14 mouse cellular contexts compared by ENCODE assay signal in genomic region chr6:49225728-49226123, GRCm38 (mm10). TPM values are rescaled to one million over a fixed set of nuclear protein-coding genes. Genes with fewer than 3 reads are reported as not detected.
"Had no signal": no experiment of that assay in that cellular context is flagged by ENCODE, and none has a peak within 500 bp of the region (broad histone marks: within the 10 kb centered on the region; RNA-seq: fewer than 3 reads in every experiment).

No protein-coding gene starts in this region.

- H3K36me3 ChIP-seq: midbrain, embryonic 12.5 days; neural tube, embryonic 13.5 days had no signal

- DNase-seq: kidney, adult 18-20 months; kidney, postnatal 10 days; kidney, postnatal 4 days; lung, embryonic 14.5 days; lung, postnatal 14 days; retina, postnatal 1 day; right cerebral cortex, postnatal 4 days; thymus, adult 2 months; thymus, postnatal 25 days had no signal

- ATAC-seq: midbrain, embryonic 16.5 days had no signal

- H3K9ac ChIP-seq: hindbrain, embryonic 14.5 days; lung, embryonic 14.5 days; midbrain, embryonic 12.5 days; neural tube, embryonic 13.5 days had no signal

- H3K4me2 ChIP-seq: hindbrain, embryonic 14.5 days; lung, embryonic 14.5 days; midbrain, embryonic 12.5 days; neural tube, embryonic 13.5 days had no signal

- H3K27ac ChIP-seq: hindbrain, embryonic 14.5 days; layer of hippocampus, adult 2 months; midbrain, embryonic 12.5 days; neural tube, embryonic 13.5 days had no signal

- H3K4me3 ChIP-seq: layer of hippocampus, adult 2 months; midbrain, embryonic 12.5 days; neural tube, embryonic 13.5 days had no signal

- H3K9me3 ChIP-seq: midbrain, embryonic 12.5 days; neural tube, embryonic 13.5 days had no signal

- H3K27me3 ChIP-seq: midbrain, embryonic 12.5 days; neural tube, embryonic 13.5 days had no signal

RNA-seq across cellular contexts. Expression of gene Igf2bp3, which starts 11.0 kb away (rescaled TPM):
- total RNA-seq: layer of hippocampus, adult 2 months had no signal
